Mouse (Mus musculus) NIH3T3 (cell line): ENCODE data around the gene Clec2e.

ENCODE experiments used
- DNase-seq: peaks from one replicate; pipeline ENCODE4 v3.0.0-alpha.2; 2012; ENCODE audit warnings: low read depth

Gene Clec2e

DNA sequence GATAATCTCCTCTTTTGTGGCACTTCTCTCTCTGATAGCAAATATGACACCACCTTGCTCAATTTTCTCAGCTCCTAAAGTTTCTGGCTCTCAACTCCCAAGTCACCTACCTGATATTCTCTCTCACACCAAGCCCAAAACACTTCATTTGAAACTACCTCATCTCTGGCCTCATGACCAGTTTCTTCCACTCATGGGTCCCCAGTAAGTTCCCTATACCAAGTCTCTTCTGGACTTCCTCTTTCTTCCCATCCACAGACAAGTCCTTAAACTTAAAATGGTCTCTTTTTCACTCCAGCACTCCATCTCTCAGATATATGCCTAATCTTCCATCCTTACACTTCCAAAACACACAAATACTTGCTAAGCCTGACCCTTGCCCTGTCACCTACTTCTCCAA is 42.7 kb downstream of the Clec2e start:
- no peak for DNase-seq

DNA sequence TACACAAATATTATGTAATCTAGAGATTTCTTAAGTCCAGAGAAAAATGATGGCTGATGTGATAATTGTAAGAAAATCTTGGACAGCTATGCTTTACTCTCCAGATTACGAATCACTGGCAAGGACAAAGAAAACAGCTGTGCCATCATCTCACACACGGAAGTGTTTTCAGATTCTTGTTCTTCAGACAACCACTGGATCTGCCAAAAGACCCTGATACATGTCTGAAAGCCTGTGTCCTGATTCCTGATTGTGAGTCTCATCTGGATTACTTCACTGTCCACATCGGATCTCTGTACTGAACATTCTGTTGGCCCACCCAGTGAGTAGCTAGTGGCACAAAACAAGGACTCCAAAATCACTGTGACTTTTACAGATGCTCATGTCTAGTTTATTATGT is 44.5 kb downstream of the Clec2e start:
- DNase-seq, result no peak

GRCm38 (mm10) chr6:129051731-129052130 is 49.0 kb downstream of the Clec2e start:
- DNase-seq, result no peak

DNA sequence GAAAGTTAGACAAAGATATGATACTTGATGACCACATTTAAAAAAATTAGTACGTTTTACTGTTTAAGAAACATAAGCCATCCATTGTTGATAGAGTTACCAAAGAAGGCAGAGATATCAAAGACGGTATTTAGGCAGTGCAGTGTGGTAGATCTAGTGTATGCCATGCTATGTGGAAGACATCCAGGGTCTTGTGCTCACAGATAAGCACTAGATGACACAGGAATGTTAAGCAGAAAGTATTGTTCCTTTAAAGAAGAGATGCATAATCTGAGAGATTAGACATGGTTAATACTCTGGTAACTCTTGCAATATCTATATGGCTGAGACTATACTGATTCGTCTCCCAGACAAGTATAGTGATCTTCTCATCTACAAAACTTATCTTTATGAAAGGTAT is 49.6 kb downstream of the Clec2e start:
- no peak for DNase-seq

DNA sequence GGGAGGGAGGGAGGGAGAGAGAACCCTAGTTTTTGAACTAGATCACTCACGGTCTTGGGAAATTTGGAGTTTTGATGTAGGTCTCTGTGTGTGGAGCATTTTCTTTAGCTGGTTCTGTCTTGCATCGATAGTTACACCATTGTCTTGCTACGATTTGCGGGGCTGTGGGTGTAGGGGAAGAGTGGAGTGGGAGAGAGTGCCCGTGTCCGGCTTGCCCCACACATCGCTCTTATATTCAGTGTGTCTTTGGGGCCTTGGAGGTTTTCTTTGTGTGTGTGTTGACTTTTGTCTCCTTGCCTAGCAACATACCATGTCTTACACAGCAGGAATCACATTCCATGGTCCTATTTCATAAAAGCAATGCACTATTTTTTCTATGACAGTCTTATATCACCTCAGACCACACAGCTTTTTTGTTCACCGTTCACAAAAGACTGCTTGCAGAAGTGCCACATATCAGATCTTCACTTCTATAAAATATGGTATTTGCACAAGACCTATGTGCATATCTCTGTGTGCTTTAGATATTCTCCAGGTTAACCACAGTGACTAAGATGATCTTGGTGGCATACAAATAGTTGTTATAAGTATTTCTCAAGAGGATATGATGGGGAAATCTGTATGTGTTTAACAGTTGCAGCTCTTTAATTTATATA is 51.0 kb downstream of the Clec2e start:
- DNase-seq, result no peak

GRCm38 (mm10) chr6:129048857-129049473 is 51.7 kb downstream of the Clec2e start:
- no peak for DNase-seq

- DNase-seq, result no peak
Measured at GRCm38 (mm10) chr6:129048381-129048780, 52.3 kb downstream of the Clec2e start.

- no peak for DNase-seq
Measured at GRCm38 (mm10) chr6:129045601-129046000, 55.1 kb downstream of the Clec2e start, which contains the start of gene Klrb1f. Gene Klrb1f (plus strand): TSS chr6:129045901.

DNA sequence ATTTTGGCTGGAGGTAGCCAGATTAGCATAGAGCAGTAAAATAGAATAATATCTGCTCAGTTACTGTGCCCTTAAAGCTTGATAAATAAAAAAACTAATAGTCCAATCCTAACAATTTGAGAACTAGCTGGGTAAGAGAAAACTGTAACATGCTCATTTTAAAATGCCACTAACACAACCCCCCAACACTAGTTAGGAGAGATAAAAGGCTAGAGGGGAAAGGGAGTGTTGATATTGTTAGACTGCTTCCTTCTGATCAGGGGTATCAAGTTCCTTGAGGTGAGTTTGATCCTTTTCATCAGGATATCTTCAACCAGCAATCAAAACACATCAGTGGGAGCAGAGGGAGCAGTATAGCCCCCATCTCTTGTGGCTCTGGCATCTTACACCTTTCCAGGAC is 58.2 kb downstream of the Clec2e start:
- no peak for DNase-seq
